Mouse (Mus musculus): ENCODE results near the gene Olfr68. TPM values are rescaled to one million over a fixed set of nuclear protein-coding genes. Genes with fewer than 3 reads are reported as not detected.
"Not testable (repeated sequence)": the region's sequence is repeated elsewhere in the genome, so short reads cannot be mapped to it uniquely, and the experiment has no call there.

Gene Olfr68
- not detected in 2 replicates for polyA plus RNA-seq (2012; rRNA removed)
- polyA plus RNA-seq (2014; fragmentation: Nextera tagmentation; extraction: Ambion mirVana): not detected in 2 replicates

- no peaks in the 10 kb centered on the region for H3K27me3 ChIP-seq (ENCODE audit: control insufficient read depth, insufficient read depth, low read length)
- 74% methylated on average over 3 of the region's 3 CpGs for WGBS
- TF ChIP-seq POLR2A (IDR thresholded peaks at IDR 0.05; ENCODE audit: borderline replicate concordance, extremely low read depth, insufficient read depth, insufficient read length): no peak
- H3K4me1 ChIP-seq (ENCODE audit: control insufficient read depth, insufficient read depth, low read length): no peaks in the 10 kb centered on the region
- H3K4me3 ChIP-seq (replicated peaks; ENCODE audit: low read length): no peak within 1 kb of the TSS
- H3K4me2 ChIP-seq (replicated peaks; ENCODE audit: low read depth, low read length, severe bottlenecking): no peak within 1 kb of the TSS
- ATAC-seq (ENCODE audit: low FRiP score, low read depth): no peak
- no peak within 1 kb of the TSS for H3K27ac ChIP-seq (replicated peaks; ENCODE audit: low read depth, low read length)
- H3K36me3 ChIP-seq (ENCODE audit: control insufficient read depth, insufficient read depth, low read length): no peaks in the 10 kb centered on the region
- H3K9ac ChIP-seq (ENCODE audit: low read depth, low read length, severe bottlenecking): no peak within 1 kb of the TSS
- H3K9me3 ChIP-seq (ENCODE audit: control insufficient read depth, low read length): no peaks in the 10 kb centered on the region
- DNase-seq (ENCODE audit: low spot score): no peak
Measured at GRCm38 (mm10) chr7:103779598-103779997, at the start of gene Olfr68. Olfr68 (minus strand) TSS chr7:103779698.

- TF ChIP-seq POLR2A (IDR thresholded peaks at IDR 0.05; ENCODE audit: borderline replicate concordance, extremely low read depth, insufficient read depth, insufficient read length): no peak
- Histone ChIP-seq H3K4me2 (replicated peaks; ENCODE audit: low read depth, low read length, severe bottlenecking) (no peak within 1 kb of the TSS), H3K9ac (ENCODE audit: low read depth, low read length, severe bottlenecking) (no peak within 1 kb of the TSS), H3K4me1 (ENCODE audit: control insufficient read depth, insufficient read depth, low read length) (no peaks in the 10 kb centered on the region), H3K27me3 (ENCODE audit: control insufficient read depth, insufficient read depth, low read length) (no peaks in the 10 kb centered on the region), H3K36me3 (ENCODE audit: control insufficient read depth, insufficient read depth, low read length) (no peaks in the 10 kb centered on the region), H3K4me3 (replicated peaks; ENCODE audit: low read length) (no peak within 1 kb of the TSS), H3K27ac (replicated peaks; ENCODE audit: low read depth, low read length) (no peak within 1 kb of the TSS), H3K9me3 (ENCODE audit: control insufficient read depth, low read length) (no peaks in the 10 kb centered on the region)
- WGBS: 90% methylated on average over 4 of the region's 4 CpGs
- no peak for ATAC-seq (ENCODE audit: low FRiP score, low read depth)
- DNase-seq (ENCODE audit: low spot score): no peak
Measured at GRCm38 (mm10) chr7:103827808-103828207, 48.3 kb upstream of the Olfr68 start, which contains the start of gene Hbb-bs. Hbb-bs (minus strand) TSS chr7:103828096.

GRCm38 (mm10) chr7:103827139-103827538, 47.6 kb upstream of the Olfr68 start:
- not testable (repeated sequence) for H3K36me3 ChIP-seq (ENCODE audit: control insufficient read depth, insufficient read depth, low read length); H3K4me2 ChIP-seq (replicated peaks; ENCODE audit: low read depth, low read length, severe bottlenecking); H3K27ac ChIP-seq (replicated peaks; ENCODE audit: low read depth, low read length); H3K9ac ChIP-seq (ENCODE audit: low read depth, low read length, severe bottlenecking); H3K4me1 ChIP-seq (ENCODE audit: control insufficient read depth, insufficient read depth, low read length); H3K27me3 ChIP-seq (ENCODE audit: control insufficient read depth, insufficient read depth, low read length); DNase-seq (ENCODE audit: low spot score); H3K4me3 ChIP-seq (replicated peaks; ENCODE audit: low read length); ATAC-seq (ENCODE audit: low FRiP score, low read depth); H3K9me3 ChIP-seq (ENCODE audit: control insufficient read depth, low read length)
- no CpG with 5 or more reads among the region's 2 CpGs for WGBS

DNA sequence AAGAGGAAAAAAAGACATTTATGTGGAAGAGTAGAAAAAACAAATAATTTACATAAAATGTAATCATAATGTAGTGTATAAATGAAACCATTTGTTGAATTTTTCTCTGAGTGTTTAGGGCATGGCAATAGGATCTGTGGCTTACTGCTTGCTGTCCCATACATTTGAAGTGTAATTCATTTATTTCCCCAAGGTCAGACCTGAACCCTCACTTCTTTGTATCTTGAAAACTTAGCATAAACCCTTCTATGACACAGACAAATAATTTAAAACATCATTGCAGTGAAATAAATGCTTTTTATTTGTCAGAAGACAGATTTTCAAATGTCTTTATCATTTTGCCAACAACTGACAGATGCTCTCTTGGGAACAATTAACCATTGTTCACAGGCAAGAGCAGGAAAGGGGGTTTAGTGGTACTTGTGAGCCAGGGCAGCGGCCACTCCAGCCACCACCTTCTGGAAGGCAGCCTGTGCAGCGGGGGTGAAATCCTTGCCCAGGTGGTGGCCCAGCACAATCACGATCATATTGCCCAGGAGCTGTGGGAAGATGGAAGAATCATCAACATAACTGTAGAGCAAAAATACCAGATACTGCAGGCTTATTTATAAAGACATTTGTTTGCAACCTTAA, 46.9 kb upstream of the Olfr68 start:
- DNase-seq (ENCODE audit: low spot score) (no peak), ATAC-seq (ENCODE audit: low FRiP score, low read depth) (no peak)
- no peak overlapping the region for H3K4me3 ChIP-seq (replicated peaks; ENCODE audit: low read length)
- H3K9ac ChIP-seq (ENCODE audit: low read depth, low read length, severe bottlenecking): no peak overlapping the region
- H3K4me2 ChIP-seq (replicated peaks; ENCODE audit: low read depth, low read length, severe bottlenecking): no peak overlapping the region
- no peak for TF ChIP-seq POLR2A (IDR thresholded peaks at IDR 0.05; ENCODE audit: borderline replicate concordance, extremely low read depth, insufficient read depth, insufficient read length)
- H3K9me3 ChIP-seq (ENCODE audit: control insufficient read depth, low read length): no peaks in the 10 kb centered on the region
- H3K36me3 ChIP-seq (ENCODE audit: control insufficient read depth, insufficient read depth, low read length): no peaks in the 10 kb centered on the region
- 74% methylated on average over 3 of the region's 3 CpGs for WGBS
- H3K4me1 ChIP-seq (ENCODE audit: control insufficient read depth, insufficient read depth, low read length): no peaks in the 10 kb centered on the region
- no peaks in the 10 kb centered on the region for H3K27me3 ChIP-seq (ENCODE audit: control insufficient read depth, insufficient read depth, low read length)
- H3K27ac ChIP-seq (replicated peaks; ENCODE audit: low read depth, low read length): no peak overlapping the region

DNA sequence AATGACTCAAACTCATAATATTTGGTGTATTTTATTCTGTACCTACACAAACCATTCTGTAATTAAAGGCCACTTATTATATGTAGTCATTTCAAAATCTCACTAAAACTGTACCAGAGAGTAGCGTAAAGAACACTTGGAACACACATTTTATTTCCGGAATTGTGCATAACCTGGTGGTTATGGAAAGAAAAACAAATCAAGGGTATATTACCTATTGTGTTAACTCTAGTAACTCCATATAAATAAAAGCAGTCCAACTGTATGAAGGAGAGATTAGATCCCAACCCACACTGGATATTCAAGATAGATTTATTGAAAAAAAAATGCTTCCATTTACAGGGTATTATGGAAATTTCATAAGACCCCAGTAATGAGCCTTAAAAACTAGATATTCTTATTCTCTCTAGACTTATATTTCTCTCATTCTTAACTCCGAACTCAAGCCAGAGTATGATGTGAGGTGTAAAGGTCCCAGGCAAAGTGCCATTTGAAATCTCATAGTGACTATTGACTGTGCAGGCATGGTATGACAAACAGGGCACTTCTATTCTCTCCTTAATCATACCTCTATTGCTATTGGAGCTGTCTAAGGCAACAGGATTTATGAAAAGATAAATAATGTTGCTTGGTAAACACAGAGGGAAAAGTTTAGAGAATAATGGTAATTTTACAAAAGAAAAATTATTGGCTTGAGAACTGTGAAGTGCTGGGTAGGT, 46.2 kb upstream of the Olfr68 start:
- no peak for ATAC-seq (ENCODE audit: low FRiP score, low read depth)
- Histone ChIP-seq H3K27me3 (ENCODE audit: control insufficient read depth, insufficient read depth, low read length) (no peaks in the 10 kb centered on the region), H3K4me2 (replicated peaks; ENCODE audit: low read depth, low read length, severe bottlenecking) (no peak overlapping the region), H3K4me3 (replicated peaks; ENCODE audit: low read length) (no peak overlapping the region), H3K36me3 (ENCODE audit: control insufficient read depth, insufficient read depth, low read length) (no peaks in the 10 kb centered on the region), H3K9ac (ENCODE audit: low read depth, low read length, severe bottlenecking) (no peak overlapping the region), H3K9me3 (ENCODE audit: control insufficient read depth, low read length) (no peaks in the 10 kb centered on the region), H3K4me1 (ENCODE audit: control insufficient read depth, insufficient read depth, low read length) (no peaks in the 10 kb centered on the region), H3K27ac (replicated peaks; ENCODE audit: low read depth, low read length) (no peak overlapping the region)
- DNase-seq (ENCODE audit: low spot score): no peak
- WGBS: 88% methylated on average over 3 of the region's 3 CpGs
- TF ChIP-seq POLR2A (IDR thresholded peaks at IDR 0.05; ENCODE audit: borderline replicate concordance, extremely low read depth, insufficient read depth, insufficient read length): no peak
